Mouse (Mus musculus) midbrain, embryonic 12.5 days (tissue): ENCODE results near the gene Helb. TPM values are rescaled to one million over a fixed set of nuclear protein-coding genes. Genes with fewer than 3 reads are reported as not detected.

ENCODE experiments used
- ATAC-seq: fragments of 200-750 bp; cut with Nextera tagmentation; 2 replicates; pipeline ENCODE4 v1.8.0; 2017; ENCODE audit warnings: low read depth, moderate TSS enrichment, moderate library complexity; ENCODE audit not compliant: low FRiP score
- H3K27ac ChIP-seq: fragments of 300-500 bp; sonication (generic); replicated peaks from 2 replicates; pipeline ENCODE4 v1.5.1; 2016; ENCODE audit warnings: mild to moderate bottlenecking
- H3K27me3 ChIP-seq: fragments of 300-500 bp; sonication (generic); 2 replicates; pipeline ENCODE4 v1.6.1; 2016; ENCODE audit warnings: mild to moderate bottlenecking
- H3K36me3 ChIP-seq: fragments of 300-500 bp; sonication (generic); 2 replicates; pipeline ENCODE4 v1.6.1; 2016
- H3K4me1 ChIP-seq: fragments of 300-500 bp; sonication (generic); 2 replicates; pipeline ENCODE4 v1.6.1; 2016
- H3K4me2 ChIP-seq: fragments of 300-500 bp; sonication (generic); replicated peaks from 2 replicates; pipeline ENCODE4 v1.6.1; 2016; ENCODE audit warnings: mild to moderate bottlenecking, moderate library complexity
- H3K4me3 ChIP-seq: fragments of 300-500 bp; sonication (generic); 2 replicates; pipeline ENCODE4 v1.5.1; 2016; ENCODE audit warnings: mild to moderate bottlenecking
- H3K9ac ChIP-seq: fragments of 300-500 bp; sonication (generic); replicated peaks from 2 replicates; pipeline ENCODE4 v1.6.1; 2016; ENCODE audit warnings: mild to moderate bottlenecking, moderate library complexity
- H3K9me3 ChIP-seq: fragments of 300-500 bp; sonication (generic); 2 replicates; pipeline ENCODE4 v1.6.1; 2016; ENCODE audit warnings: mild to moderate bottlenecking
- WGBS: fragments of 180-500 bp; shearing (Covaris S2); methylation state at CpG from one replicate; pipeline ENCODE4 v1.1.7; 2016; 5-methylcytosine and 5-hydroxymethylcytosine counted together
- polyA plus RNA-seq: library from polyadenylated mRNA; unstranded; fragments of >200 nt; fragmentation: Nextera tagmentation; extraction: Ambion mirVana; gene quantifications from 2 replicates; pipeline ENCODE4 v1.2.1, GENCODE M21; 2016

Gene Helb
- polyA plus RNA-seq, result 5.0 and 5.3 TPM in 2 replicates

DNA sequence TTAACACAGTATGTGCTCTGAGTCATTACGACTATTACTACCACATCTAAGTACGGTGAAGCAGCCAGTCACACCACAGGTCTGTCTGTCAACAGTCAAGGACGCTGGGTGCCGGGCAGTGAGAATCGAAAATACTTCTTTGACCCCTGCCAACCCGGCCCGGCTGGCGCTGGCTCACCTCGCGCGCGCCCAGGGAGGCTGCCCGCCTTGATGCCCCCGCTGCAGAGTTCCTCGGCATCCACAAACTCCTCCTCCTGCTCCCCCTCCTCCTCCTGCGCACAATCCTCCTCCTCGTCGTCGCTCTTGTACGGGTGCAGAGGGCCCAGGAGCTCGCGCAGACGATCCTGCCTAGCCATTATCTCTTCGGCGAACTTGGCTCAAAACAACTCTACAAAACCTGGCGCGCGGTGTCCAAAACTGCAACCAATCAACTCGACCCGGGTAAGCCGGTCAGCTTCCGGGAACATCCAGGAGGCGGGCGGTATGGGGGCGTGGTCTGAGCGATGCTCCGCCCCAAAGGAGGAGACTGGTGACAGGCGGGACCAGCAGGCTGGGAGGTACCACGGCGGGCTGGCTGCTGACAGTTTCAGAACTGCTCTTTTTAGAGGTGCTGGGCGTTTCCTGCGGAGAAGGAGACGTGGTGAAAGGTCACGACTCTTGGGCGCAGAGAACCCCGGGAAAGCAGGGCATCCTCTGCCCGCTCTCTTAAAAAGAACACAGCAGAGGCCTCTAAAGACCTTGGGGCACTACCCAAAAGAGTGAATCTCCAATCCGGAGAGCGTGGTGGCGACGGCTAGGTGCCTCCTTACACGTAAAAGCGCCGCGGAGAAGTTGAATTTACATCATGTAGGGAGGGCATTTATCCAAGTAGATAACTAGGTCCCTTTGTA lies at the start of gene Helb:
TSS of gene Helb (minus strand) at position 481 of the 890 bp plus-strand sequence.
- no peak within 1 kb of the TSS for H3K27ac ChIP-seq
- ATAC-seq, result peak; percentile 99
- no peaks in the 10 kb centered on the region for H3K36me3 ChIP-seq
- under 1% methylated on average over 55 of the region's 55 CpGs for WGBS
- H3K27me3 ChIP-seq, result 0 out of 2 replicates have a peak, but pooled peaks cover 6% of the 10 kb centered on the region
- H3K9me3 ChIP-seq, result no peaks in the 10 kb centered on the region
- peak within 1 kb of the TSS; percentile 84 for H3K4me2 ChIP-seq
- peaks cover 9% of the 10 kb centered on the region for H3K4me1 ChIP-seq
- peak within 1 kb of the TSS; percentile 61 for H3K9ac ChIP-seq
- peak within 1 kb of the TSS; percentile 76 for H3K4me3 ChIP-seq

DNA sequence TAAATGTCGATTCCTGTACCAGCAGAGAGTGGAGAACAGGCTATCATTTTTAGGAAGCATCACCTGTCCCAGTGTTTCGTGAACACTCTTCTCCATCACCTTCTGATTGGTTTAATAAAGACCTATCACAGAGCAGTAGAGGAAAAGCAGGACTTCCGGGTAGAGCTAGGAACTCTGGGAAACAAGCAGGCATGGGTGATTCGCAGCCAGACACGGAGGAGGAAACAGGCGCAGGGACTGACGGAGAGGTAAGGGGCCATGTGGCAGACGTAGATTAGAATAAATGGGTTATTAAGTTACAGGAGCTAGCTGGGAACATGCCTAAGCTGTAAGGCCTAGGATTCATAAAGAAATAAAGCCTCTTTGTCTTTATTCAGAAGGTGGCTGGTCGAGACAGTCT lies 47.7 kb upstream of the Helb start:
- 89% methylated on average over 9 of the region's 9 CpGs for WGBS
- no peak for ATAC-seq

DNA sequence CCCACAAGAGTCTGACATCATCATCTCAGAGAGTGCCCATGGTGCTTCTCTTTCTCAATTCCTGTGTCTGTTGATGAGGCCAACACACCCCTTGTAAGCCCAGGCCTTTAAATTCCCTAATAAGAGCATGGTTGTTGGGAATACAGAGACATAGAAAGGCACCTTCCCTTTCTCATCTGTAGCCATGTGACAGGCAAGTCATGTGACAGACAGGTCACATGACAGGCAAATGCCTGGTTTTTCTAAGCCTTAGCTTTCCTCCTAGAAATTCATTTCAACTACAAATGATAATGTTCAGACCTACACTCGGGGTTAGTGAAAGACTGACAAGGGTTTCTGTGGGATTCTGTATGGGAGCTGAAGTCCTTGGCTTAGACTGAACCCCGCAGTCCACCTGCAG lies 41.1 kb upstream of the Helb start:
- H3K4me2 ChIP-seq, result no peak overlapping the region
- no peak overlapping the region for H3K9ac ChIP-seq
- H3K27me3 ChIP-seq, result no peaks in the 10 kb centered on the region
- no peaks in the 10 kb centered on the region for H3K4me1 ChIP-seq
- no peak overlapping the region for H3K4me3 ChIP-seq
- ATAC-seq, result no peak
- no peaks in the 10 kb centered on the region for H3K36me3 ChIP-seq
- no peak overlapping the region for H3K27ac ChIP-seq
- 92% methylated on average over 2 of the region's 2 CpGs for WGBS
- no peaks in the 10 kb centered on the region for H3K9me3 ChIP-seq

More for the DNA sequence above, 47.7 kb upstream of the Helb start:
- Histone ChIP-seq H3K4me3 (no peak overlapping the region), H3K27me3 (no peaks in the 10 kb centered on the region), H3K4me2 (no peak overlapping the region), H3K9ac (no peak overlapping the region), H3K9me3 (no peaks in the 10 kb centered on the region), H3K27ac (no peak overlapping the region), H3K4me1 (peaks cover 6% of the 10 kb centered on the region; the same call in 1 of the 2 replicates), H3K36me3 (no peaks in the 10 kb centered on the region)

DNA sequence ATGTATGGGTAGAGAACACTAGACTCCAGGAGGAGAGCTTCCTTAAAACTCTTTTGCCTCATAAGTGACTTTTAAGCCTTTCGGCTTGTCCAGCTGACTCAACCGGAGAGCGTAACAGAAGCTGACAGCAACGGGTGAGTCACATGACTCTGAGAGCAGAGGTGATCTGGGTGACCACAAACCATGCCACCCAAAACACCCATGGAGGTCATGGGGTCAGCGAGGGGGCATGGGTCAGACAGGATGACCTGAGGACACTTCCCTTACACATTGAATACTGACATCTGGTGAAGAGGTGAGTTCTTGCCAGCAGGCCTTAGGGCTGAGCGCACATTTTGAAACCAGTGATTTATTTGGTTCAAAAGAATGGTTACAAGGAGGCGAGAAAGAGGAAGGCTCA lies 38.9 kb upstream of the Helb start:
- WGBS, result 92% methylated on average over 7 of the region's 7 CpGs
- H3K36me3 ChIP-seq, result no peaks in the 10 kb centered on the region

DNA sequence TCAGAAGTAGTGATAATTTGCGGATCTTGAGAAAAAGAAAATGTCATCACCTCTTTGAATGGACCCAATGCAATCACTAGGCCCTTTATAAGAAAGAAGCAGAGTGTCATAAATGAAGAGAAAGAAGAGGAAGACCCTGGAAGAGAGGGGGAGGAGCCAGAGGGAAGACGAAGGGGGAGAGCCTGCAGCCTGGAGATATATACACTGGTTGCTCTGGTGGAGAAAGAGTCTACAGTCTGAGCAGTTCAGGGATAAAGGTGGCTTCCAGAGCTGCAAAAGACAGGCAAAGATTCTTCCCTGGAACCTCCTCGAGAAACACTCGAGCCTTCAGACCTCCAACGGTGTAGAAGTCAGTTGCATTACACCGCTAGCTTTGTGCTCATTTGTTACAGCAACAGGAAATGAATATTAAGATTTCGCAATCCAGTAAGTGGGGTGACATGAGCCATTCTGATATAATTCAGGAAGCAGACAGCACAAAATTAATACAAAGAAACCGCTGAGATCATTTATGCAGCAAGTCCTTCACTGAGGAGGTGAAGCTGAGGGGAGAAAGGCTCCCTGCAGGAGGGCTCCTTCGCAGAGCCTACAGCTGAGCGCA lies 28.2 kb upstream of the Helb start:
- no peak overlapping the region for H3K4me3 ChIP-seq
- no peaks in the 10 kb centered on the region for H3K36me3 ChIP-seq
- no peak overlapping the region for H3K27ac ChIP-seq
- H3K9ac ChIP-seq, result no peak overlapping the region
- no peaks in the 10 kb centered on the region for H3K4me1 ChIP-seq
- H3K4me2 ChIP-seq, result no peak overlapping the region
- ATAC-seq, result no peak
- peaks cover 17% of the 10 kb centered on the region; the same call in 1 of the 2 replicates for H3K9me3 ChIP-seq
- no peaks in the 10 kb centered on the region for H3K27me3 ChIP-seq
- 72% methylated on average over 10 of the region's 10 CpGs for WGBS

More for the DNA sequence above, 38.9 kb upstream of the Helb start:
- H3K4me3 ChIP-seq, result no peak overlapping the region
- no peak for ATAC-seq
- no peaks in the 10 kb centered on the region for H3K27me3 ChIP-seq
- H3K4me2 ChIP-seq, result no peak overlapping the region
- no peaks in the 10 kb centered on the region for H3K9me3 ChIP-seq
- no peak overlapping the region for H3K9ac ChIP-seq
- H3K4me1 ChIP-seq, result no peaks in the 10 kb centered on the region
- no peak overlapping the region for H3K27ac ChIP-seq

DNA sequence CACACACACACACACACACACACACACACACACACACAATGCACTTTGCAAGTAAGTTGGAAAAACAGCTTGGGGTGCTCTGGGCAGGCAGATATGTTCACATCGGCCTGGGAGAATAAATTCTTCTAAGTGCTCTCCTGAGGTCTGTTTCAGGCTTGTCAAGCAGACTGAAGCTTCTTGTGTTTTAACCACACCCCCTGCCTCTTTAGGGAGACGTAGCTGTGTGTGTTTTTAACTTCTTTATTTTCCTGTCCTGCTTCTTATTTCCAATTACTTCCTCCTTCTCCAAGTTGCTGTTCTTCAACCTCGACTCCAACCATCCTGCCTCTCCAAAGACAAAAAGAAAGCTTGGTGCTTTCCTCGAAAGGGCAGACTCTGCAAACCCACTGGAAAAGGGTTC lies 27.4 kb upstream of the Helb start:
- Histone ChIP-seq H3K27ac (no peak overlapping the region), H3K4me1 (no peaks in the 10 kb centered on the region), H3K9me3 (peaks cover 17% of the 10 kb centered on the region; the same call in 1 of the 2 replicates), H3K4me3 (no peak overlapping the region), H3K27me3 (no peaks in the 10 kb centered on the region), H3K36me3 (no peaks in the 10 kb centered on the region), H3K4me2 (no peak overlapping the region), H3K9ac (no peak overlapping the region)
- ATAC-seq, result no peak
- 80% methylated on average over 4 of the region's 4 CpGs for WGBS

DNA sequence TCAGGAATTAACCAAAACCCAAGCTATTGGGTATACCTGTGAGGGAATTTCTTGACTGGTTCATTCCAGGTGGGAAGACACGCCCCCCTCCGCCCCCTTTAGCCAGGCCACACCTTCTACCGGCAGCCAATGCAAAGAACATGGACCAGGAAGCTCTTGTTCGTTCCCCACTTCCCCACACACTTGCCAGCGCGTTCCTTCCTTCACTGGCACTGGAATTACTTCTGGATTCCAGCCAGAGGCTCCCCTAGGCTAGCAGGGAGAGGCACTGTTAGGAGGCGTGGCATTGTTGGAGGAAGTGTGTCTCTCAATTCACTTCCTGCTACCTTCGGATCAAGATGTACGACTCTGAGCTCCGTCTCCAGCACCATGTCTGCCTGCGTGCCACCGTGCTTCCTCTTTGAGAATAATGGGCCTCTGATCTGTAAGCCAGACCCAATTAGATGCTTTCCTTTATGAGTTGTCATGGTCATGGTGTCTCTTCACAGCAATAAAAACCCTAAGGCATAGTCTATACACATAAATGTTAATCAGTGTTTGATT lies 23.3 kb upstream of the Helb start:
- Histone ChIP-seq H3K4me1 (no peaks in the 10 kb centered on the region), H3K27me3 (no peaks in the 10 kb centered on the region), H3K27ac (no peak overlapping the region), H3K4me2 (no peak overlapping the region), H3K36me3 (no peaks in the 10 kb centered on the region), H3K9me3 (no peaks in the 10 kb centered on the region), H3K4me3 (no peak overlapping the region), H3K9ac (no peak overlapping the region)
- 90% methylated on average over 12 of the region's 12 CpGs for WGBS
- no peak for ATAC-seq

DNA sequence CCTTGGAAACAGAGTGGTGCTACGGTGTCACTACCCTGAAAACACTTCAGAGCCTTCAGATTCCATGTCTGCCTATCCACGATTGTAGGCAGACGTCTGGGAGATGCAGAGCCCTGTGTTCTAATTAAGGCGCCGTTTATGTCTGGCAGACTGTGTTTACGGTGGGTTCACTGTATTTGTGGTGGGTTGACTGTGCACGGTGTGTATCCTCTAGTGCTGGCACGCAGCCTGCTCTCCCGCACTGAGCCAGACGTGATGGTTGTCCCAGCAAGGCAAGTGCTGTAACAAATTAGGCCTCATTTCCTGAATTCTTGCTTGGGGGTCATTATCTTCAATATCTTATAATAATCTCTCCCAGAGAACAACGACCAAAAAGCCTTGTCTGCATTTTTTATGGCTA lies 20.9 kb upstream of the Helb start:
- Histone ChIP-seq H3K27me3 (no peaks in the 10 kb centered on the region), H3K9me3 (no peaks in the 10 kb centered on the region), H3K4me1 (no peaks in the 10 kb centered on the region), H3K9ac (no peak overlapping the region), H3K27ac (no peak overlapping the region), H3K4me2 (no peak overlapping the region), H3K36me3 (no peaks in the 10 kb centered on the region), H3K4me3 (no peak overlapping the region)
- WGBS, result 82% methylated on average over 11 of the region's 11 CpGs
- no peak for ATAC-seq

DNA sequence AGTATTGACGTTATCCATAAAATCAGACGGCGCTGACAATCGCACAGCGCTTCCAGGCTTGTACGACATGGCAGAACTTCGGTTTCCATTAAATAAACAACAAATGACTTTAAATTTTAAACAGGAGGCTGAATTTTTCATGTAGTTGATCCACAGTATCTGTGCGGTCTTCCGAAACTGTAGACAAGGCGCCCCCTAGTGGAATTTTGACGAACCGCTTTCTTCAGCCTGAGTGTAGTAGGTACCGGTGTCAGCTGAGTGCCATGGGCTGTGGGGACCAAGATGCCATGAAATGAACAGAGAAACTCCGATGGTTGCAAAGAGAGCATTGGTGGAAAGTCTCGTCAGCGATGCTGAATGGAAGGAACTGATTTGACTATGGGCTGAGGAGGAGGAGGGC lies 17.8 kb upstream of the Helb start:
- H3K9ac ChIP-seq, result no peak overlapping the region
- peaks cover 6% of the 10 kb centered on the region; the same call in 1 of the 2 replicates for H3K27me3 ChIP-seq
- no peaks in the 10 kb centered on the region for H3K36me3 ChIP-seq
- no peak for ATAC-seq
- no peaks in the 10 kb centered on the region for H3K4me1 ChIP-seq
- H3K27ac ChIP-seq, result no peak overlapping the region
- no peak overlapping the region for H3K4me3 ChIP-seq
- H3K9me3 ChIP-seq, result no peaks in the 10 kb centered on the region
- H3K4me2 ChIP-seq, result no peak overlapping the region
- WGBS, result 67% methylated on average over 16 of the region's 16 CpGs

DNA sequence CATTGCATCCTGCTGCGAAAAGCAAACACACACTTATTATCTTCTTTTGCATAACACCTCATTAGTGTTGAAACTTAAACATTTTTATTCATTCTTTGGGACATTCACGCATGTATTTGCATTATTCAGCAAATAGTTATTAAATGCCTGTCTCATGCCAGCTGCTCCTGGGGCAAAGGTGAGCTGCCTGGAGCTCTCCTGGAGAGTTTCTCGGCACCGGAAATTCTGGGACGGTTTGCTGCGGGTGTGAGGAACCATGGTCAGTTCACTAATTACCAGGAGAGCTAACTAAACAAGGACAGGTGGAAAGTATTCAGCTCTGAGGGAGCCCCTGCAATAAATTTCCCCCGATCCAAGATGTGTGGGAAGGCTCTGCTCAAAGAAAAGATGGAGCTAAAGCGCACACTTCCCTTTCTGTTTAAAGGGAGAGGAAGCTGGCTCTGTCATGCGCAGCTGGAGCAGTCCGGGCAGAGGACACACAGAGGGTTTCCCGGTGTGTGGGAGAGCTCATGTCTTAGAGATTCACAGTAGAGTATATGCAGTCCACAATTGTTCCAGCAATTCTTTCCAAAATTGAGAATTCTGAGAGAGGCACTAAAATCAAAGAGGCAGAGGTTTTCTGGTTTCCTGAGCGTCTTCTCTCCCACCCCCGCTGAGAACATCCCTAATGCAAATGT lies 16.0 kb upstream of the Helb start:
- ATAC-seq, result no peak
- Histone ChIP-seq H3K36me3 (no peaks in the 10 kb centered on the region), H3K4me3 (no peak overlapping the region), H3K9me3 (no peaks in the 10 kb centered on the region), H3K9ac (no peak overlapping the region), H3K4me1 (no peaks in the 10 kb centered on the region), H3K27me3 (peaks cover 6% of the 10 kb centered on the region; the same call in 1 of the 2 replicates), H3K27ac (no peak overlapping the region), H3K4me2 (no peak overlapping the region)
- WGBS, result 51% methylated on average over 13 of the region's 13 CpGs

DNA sequence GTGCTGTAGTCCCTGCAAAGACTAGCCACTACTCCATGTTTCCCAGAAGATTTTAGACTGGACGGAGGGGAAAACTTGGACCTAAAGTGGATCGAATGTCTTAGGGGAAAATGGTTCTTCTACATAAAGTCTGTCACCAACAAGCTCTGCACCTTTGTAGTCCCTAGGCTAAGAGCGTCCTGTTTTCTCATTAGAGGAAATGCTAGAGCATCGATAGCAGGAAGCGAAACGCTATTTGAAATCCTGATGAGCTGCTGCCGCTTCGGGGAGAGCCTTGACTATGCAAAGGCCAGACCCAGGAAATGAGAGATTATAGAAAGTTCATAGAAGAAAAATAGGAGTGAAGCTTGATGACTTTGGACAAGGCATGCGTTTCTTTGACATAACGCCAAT lies 12.7 kb upstream of the Helb start:
- Histone ChIP-seq H3K4me3 (no peak overlapping the region), H3K27ac (no peak overlapping the region), H3K9ac (no peak overlapping the region), H3K9me3 (no peaks in the 10 kb centered on the region), H3K4me1 (no peaks in the 10 kb centered on the region), H3K4me2 (no peak overlapping the region), H3K36me3 (no peaks in the 10 kb centered on the region), H3K27me3 (peaks cover 6% of the 10 kb centered on the region; the same call in 1 of the 2 replicates)
- WGBS, result 83% methylated on average over 10 of the region's 10 CpGs
- ATAC-seq, result no peak
